Mouse (Mus musculus) ES-E14 (cell line): ENCODE measurements around the gene Gm11172. TPM values are rescaled to one million over a fixed set of nuclear protein-coding genes. Genes with fewer than 3 reads are reported as not detected.
A peak's percentile ranks its signal among the peaks of the same experiment; 100 is the strongest.

ENCODE experiments used
- DNase-seq: peaks from one replicate; pipeline ENCODE4 v3.0.0-alpha.2; 2013; ENCODE audit warnings: low read depth, low spot score
- H3K27ac ChIP-seq: 2 replicates; pipeline ENCODE4 v1.5.1; 2012; ENCODE audit warnings: low read depth, mild to moderate bottlenecking, low read length, moderate library complexity, mixed read lengths; ENCODE audit not compliant: poor library complexity, insufficient read depth, severe bottlenecking
- H3K36me3 ChIP-seq: 2 replicates; pipeline ENCODE4 v1.6.1; 2012; ENCODE audit warnings: mild to moderate bottlenecking, low read length, moderate library complexity, mixed read lengths; ENCODE audit not compliant: control insufficient read depth, poor library complexity, insufficient read depth, severe bottlenecking
- H3K4me1 ChIP-seq, 2 experiments: fragments of 150-350 bp in 1 of 2; sonication (generic) in 1 of 2; 2 replicates each; pipeline ENCODE4 v1.6.1; 2012; ENCODE audit warnings: low read length in 2 of 2, mild to moderate bottlenecking in 1 of 2, mixed read lengths in 1 of 2; ENCODE audit not compliant: control insufficient read depth in 2 of 2, insufficient read depth in 2 of 2, poor library complexity in 1 of 2
- H3K4me3 ChIP-seq, 2 experiments: fragments of 150-350 bp in 1 of 2; sonication (generic) in 1 of 2; 2 replicates each; pipeline ENCODE4 v1.5.1; 2012; ENCODE audit warnings: low read length in 2 of 2, low read depth in 1 of 2, mild to moderate bottlenecking in 1 of 2, mixed read lengths in 1 of 2; ENCODE audit not compliant: insufficient read depth in 1 of 2, poor library complexity in 1 of 2, severe bottlenecking in 1 of 2
- H3K9ac ChIP-seq: 2 replicates; pipeline ENCODE4 v1.6.1; 2012; ENCODE audit warnings: low read depth, mild to moderate bottlenecking, low read length, mixed read lengths; ENCODE audit not compliant: poor library complexity, insufficient read depth, severe bottlenecking
- H3K9me3 ChIP-seq: fragments of 150-350 bp; sonication (generic); 2 replicates; pipeline ENCODE4 v1.6.1; 2012; ENCODE audit warnings: low read depth, mild to moderate bottlenecking, low read length; ENCODE audit not compliant: control insufficient read depth, insufficient read depth
- CHD2 ChIP-seq: IDR thresholded peaks from 2 replicates; pipeline ENCODE4 v1.6.1; 2014; ENCODE audit warnings: mild to moderate bottlenecking, low read depth, low read length, inconsistent platforms
- HCFC1 ChIP-seq: IDR thresholded peaks from 2 replicates; pipeline ENCODE4 v1.6.1; 2012; ENCODE audit warnings: low read length, inconsistent platforms, borderline replicate concordance; ENCODE audit not compliant: insufficient read depth
- MAFK ChIP-seq: IDR thresholded peaks from 2 replicates; pipeline ENCODE4 v1.6.1; 2014; ENCODE audit warnings: mild to moderate bottlenecking, low read depth, low read length, inconsistent platforms; ENCODE audit not compliant: insufficient read depth
- ZC3H11A ChIP-seq: IDR thresholded peaks from 2 replicates; pipeline ENCODE4 v1.6.1; 2012; ENCODE audit warnings: low read depth, mild to moderate bottlenecking, inconsistent platforms, low read length, borderline replicate concordance
- ZNF384 ChIP-seq: IDR thresholded peaks from 2 replicates; pipeline ENCODE4 v1.6.1; 2012; ENCODE audit warnings: low read depth, low read length, inconsistent platforms
- in situ Hi-C, 2 experiments: fragments of 600-800 bp; cut with MboI; formaldehyde crosslinking; loops; one replicate each; pipeline ENCODE4 v1.15.1; 2025; ENCODE audit warnings: low sequenced_read_pairs in 2 of 2, inconsistent platforms in 1 of 2; ENCODE audit not compliant: unreplicated experiment in 2 of 2
- total RNA-seq: library from RNA; depleted of rRNA; stranded (reverse); fragments of 300-350 nt; gene quantifications from 2 replicates; pipeline ENCODE4 v1.2.3, GENCODE M21; 2012

Gene Gm11172
- total RNA-seq, 1 experiment, result not detected

GRCm38 (mm10) chr16:10774726-10775125 is 38.0 kb upstream of the Gm11172 start:
- no peak overlapping the region for H3K9ac ChIP-seq
- H3K4me1 ChIP-seq, result no peaks in the 10 kb centered on the region
- in situ Hi-C loops, result no loop called here
- no peak for DNase-seq
- no peaks in the 10 kb centered on the region for H3K36me3 ChIP-seq
- no peaks in the 10 kb centered on the region for H3K9me3 ChIP-seq
- TF ChIP-seq CHD2, result no peak
- H3K27ac ChIP-seq, result no peak overlapping the region
- no peak overlapping the region for H3K4me3 ChIP-seq

DNA sequence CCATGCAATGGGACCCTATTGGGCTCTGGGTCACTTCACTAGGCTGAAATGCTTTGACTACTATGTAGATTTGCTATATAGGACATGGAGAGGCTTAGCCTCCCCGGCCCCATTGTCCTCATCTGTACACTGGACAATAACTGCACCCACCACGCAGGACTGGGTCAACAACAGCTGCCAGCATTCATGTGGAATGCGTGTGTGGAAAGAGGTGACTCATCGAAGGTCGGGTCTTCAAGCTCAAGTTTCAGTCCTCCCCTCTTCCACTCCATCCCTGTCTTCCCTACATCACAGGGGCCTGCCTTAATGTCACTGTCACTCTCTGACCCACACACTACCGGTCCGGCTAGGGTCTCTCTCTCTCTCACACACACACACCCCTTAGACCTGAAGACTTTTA is 36.4 kb upstream of the Gm11172 start:
- H3K9ac ChIP-seq, result no peak overlapping the region
- TF ChIP-seq ZNF384 (no peak), ZC3H11A (no peak), MAFK (no peak), CHD2 (no peak), HCFC1 (no peak)
- H3K4me1 ChIP-seq, result no peaks in the 10 kb centered on the region
- no peaks in the 10 kb centered on the region for H3K36me3 ChIP-seq
- in situ Hi-C loops, result no loop called here
- no peak overlapping the region for H3K4me3 ChIP-seq
- DNase-seq, result no peak
- H3K9me3 ChIP-seq, result no peaks in the 10 kb centered on the region
- H3K27ac ChIP-seq, result no peak overlapping the region

- in situ Hi-C loops, result no loop called here
- no peaks in the 10 kb centered on the region for H3K9me3 ChIP-seq
- DNase-seq, result no peak
- no peak overlapping the region for H3K9ac ChIP-seq
- no peaks in the 10 kb centered on the region for H3K36me3 ChIP-seq
- TF ChIP-seq ZNF384 (no peak), HCFC1 (no peak), MAFK (no peak), CHD2 (no peak), ZC3H11A (no peak)
- H3K4me3 ChIP-seq, result no peak overlapping the region
- H3K4me1 ChIP-seq, result peaks cover 0 to 4% of the 10 kb centered on the region in 2 experiments; a peak in 1 of 4 replicates
- no peak overlapping the region for H3K27ac ChIP-seq
These were observed 35.0 kb upstream of the Gm11172 start for GRCm38 (mm10) chr16:10777579-10778160.

GRCm38 (mm10) chr16:10780631-10781120 is 32.0 kb upstream of the Gm11172 start:
- no peaks in the 10 kb centered on the region for H3K9me3 ChIP-seq
- no peaks in the 10 kb centered on the region for H3K36me3 ChIP-seq
- no peak overlapping the region for H3K27ac ChIP-seq
- H3K9ac ChIP-seq, result no peak overlapping the region
- H3K4me3 ChIP-seq, result no peak overlapping the region
- H3K4me1 ChIP-seq, result peaks cover 0 to 4% of the 10 kb centered on the region in 2 experiments; a peak in 1 of 4 replicates
- TF ChIP-seq CHD2 (no peak), ZC3H11A (no peak), ZNF384 (no peak), MAFK (no peak), HCFC1 (no peak)
- DNase-seq, result no peak
- in situ Hi-C loops, result loop anchor here in 1 of 2 experiments (10.0 kb wide), 1 partner anchor 366 kb away; the partner anchor contains the start of gene Nubp1

GRCm38 (mm10) chr16:10781862-10782371 is 30.8 kb upstream of the Gm11172 start:
- H3K9me3 ChIP-seq, result no peaks in the 10 kb centered on the region
- H3K27ac ChIP-seq, result no peak overlapping the region
- in situ Hi-C loops, result loop anchor here in 1 of 2 experiments (10.0 kb wide), 1 partner anchor 367 kb away; the partner anchor contains the start of gene Nubp1
- H3K36me3 ChIP-seq, result no peaks in the 10 kb centered on the region
- H3K4me3 ChIP-seq, result no peak overlapping the region
- no peak for DNase-seq
- 0 out of 2 replicates have a peak, but pooled peaks have one; percentile 33 for TF ChIP-seq ZNF384
- TF ChIP-seq MAFK, result no peak
- TF ChIP-seq ZC3H11A, result no peak
- TF ChIP-seq HCFC1, result no peak
- no peak overlapping the region for H3K9ac ChIP-seq
- peaks cover 5 to 9% of the 10 kb centered on the region in 2 experiments; a peak in 2 of 4 replicates for H3K4me1 ChIP-seq
